Mouse (Mus musculus) embryonic facial prominence, embryonic 11.5 days (tissue): ENCODE results near the gene Dchs2. TPM values are rescaled to one million over a fixed set of nuclear protein-coding genes. Genes with fewer than 3 reads are reported as not detected.
A peak's percentile ranks its signal among the peaks of the same experiment; 100 is the strongest.

Experiments used
- ATAC-seq: fragments of 200-750 bp; cut with Nextera tagmentation; replicated peaks from 2 replicates; pipeline ENCODE4 v1.8.0; 2017; ENCODE audit warnings: low read depth; ENCODE audit not compliant: insufficient number of reproducible peaks, low FRiP score, low TSS enrichment
- DNase-seq: peaks from one replicate; pipeline ENCODE4 v3.0.0-alpha.2; 2015; ENCODE audit warnings: low spot score
- H3K27ac ChIP-seq: fragments of 300-500 bp; sonication (generic); replicated peaks from 2 replicates; pipeline ENCODE4 v1.5.1; 2014; ENCODE audit warnings: mild to moderate bottlenecking, low read depth, low read length, control low read depth
- H3K27me3 ChIP-seq: fragments of 300-500 bp; sonication (generic); 2 replicates; pipeline ENCODE4 v1.6.1; 2014; ENCODE audit warnings: mild to moderate bottlenecking, low read length, moderate library complexity, mixed read lengths; ENCODE audit not compliant: control insufficient read depth, insufficient read depth
- H3K36me3 ChIP-seq: fragments of 300-500 bp; sonication (generic); replicated peaks from 2 replicates; pipeline ENCODE4 v1.6.1; 2014; ENCODE audit warnings: low read depth, mild to moderate bottlenecking, low read length, moderate library complexity, mixed read lengths; ENCODE audit not compliant: control insufficient read depth, insufficient read depth
- H3K4me1 ChIP-seq: fragments of 300-500 bp; sonication (generic); 2 replicates; pipeline ENCODE4 v1.6.1; 2014; ENCODE audit warnings: low read length, mixed read lengths; ENCODE audit not compliant: control insufficient read depth, insufficient read depth
- H3K4me2 ChIP-seq: fragments of 300-500 bp; sonication (generic); 2 replicates; pipeline ENCODE4 v1.6.1; 2014; ENCODE audit warnings: low read depth, mild to moderate bottlenecking, control low read depth, low read length, moderate library complexity
- H3K4me3 ChIP-seq: fragments of 300-500 bp; sonication (generic); 2 replicates; pipeline ENCODE4 v1.5.1; 2014; ENCODE audit warnings: low read depth, low read length, control low read depth
- H3K9ac ChIP-seq: fragments of 300-500 bp; sonication (generic); replicated peaks from 2 replicates; pipeline ENCODE4 v1.6.1; 2014; ENCODE audit warnings: mild to moderate bottlenecking, control low read depth, low read length
- H3K9me3 ChIP-seq: fragments of 300-500 bp; sonication (generic); replicated peaks from 2 replicates; pipeline ENCODE4 v1.6.1; 2016; ENCODE audit warnings: mild to moderate bottlenecking, low read length, inconsistent platforms, mixed read lengths; ENCODE audit not compliant: control insufficient read depth
- WGBS: fragments of 180-500 bp; shearing (Covaris S2); extraction: QIAGEN DNeasy Blood & Tissue Kit; methylation state at CpG from one replicate; pipeline ENCODE4 v1.1.7; 2014; 5-methylcytosine and 5-hydroxymethylcytosine counted together
- polyA plus RNA-seq: library from polyadenylated mRNA; unstranded; fragments of >200 nt; fragmentation: Nextera tagmentation; extraction: Ambion mirVana; gene quantifications from 2 replicates; pipeline ENCODE4 v1.2.1, GENCODE M21; 2014

Gene Dchs2
- polyA plus RNA-seq, 1 experiment from 2014 or later = 0.11 TPM

DNA sequence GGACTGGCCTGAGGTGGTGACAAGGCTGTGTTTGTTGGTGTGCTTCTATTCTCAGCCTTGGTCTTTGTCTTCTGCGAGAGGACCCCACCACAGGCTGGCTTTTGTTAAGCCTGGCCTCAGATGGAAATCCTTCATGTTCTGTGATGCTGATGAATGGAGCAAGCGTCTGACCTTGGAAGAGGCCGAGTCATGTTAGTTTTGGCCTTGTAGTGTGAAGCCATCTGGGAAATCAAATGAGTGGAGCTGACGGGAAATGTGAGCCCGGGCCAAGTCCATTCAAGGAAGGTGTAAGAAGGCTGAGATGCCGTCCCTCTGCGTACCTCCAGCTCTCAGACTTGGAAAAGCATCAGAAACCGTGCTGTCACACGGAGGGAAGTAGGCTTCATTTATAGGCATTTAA, 81.9 kb downstream of the Dchs2 start:
- 67% methylated on average over 9 of the region's 9 CpGs for WGBS
- Histone ChIP-seq H3K4me1 (no peaks in the 10 kb centered on the region), H3K4me3 (no peak overlapping the region), H3K9ac (no peak overlapping the region), H3K9me3 (no peaks in the 10 kb centered on the region), H3K36me3 (no peaks in the 10 kb centered on the region), H3K27ac (no peak overlapping the region), H3K27me3 (no peaks in the 10 kb centered on the region), H3K4me2 (no peak overlapping the region)
- DNase-seq = no peak
- no peak for ATAC-seq

DNA sequence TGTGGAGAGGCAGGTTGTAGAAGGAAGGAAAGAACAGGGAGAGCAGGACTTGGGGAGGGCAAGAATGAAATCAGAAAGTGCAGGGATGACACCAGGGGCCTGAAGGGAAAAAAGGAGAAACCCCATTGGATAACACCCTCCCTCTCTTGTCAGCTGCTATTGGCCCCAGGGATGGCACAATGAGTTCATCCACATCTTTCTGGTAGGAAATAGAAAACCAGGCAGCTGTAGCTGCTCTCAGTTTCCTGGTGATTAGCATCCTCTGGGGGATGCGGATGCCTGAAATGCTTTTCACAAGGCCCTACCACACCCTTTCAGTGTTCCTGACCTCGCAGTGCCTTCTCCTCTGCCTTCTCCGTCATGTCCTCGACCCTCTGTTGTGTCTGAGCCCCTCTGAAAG, 82.5 kb downstream of the Dchs2 start:
- Histone ChIP-seq H3K9me3 (no peaks in the 10 kb centered on the region), H3K4me2 (no peak overlapping the region), H3K27ac (no peak overlapping the region), H3K36me3 (no peaks in the 10 kb centered on the region), H3K9ac (no peak overlapping the region), H3K4me3 (no peak overlapping the region), H3K4me1 (no peaks in the 10 kb centered on the region), H3K27me3 (no peaks in the 10 kb centered on the region)
- ATAC-seq (no peak), DNase-seq (peak; percentile 21)
- 55% methylated on average over 4 of the region's 4 CpGs for WGBS

DNA sequence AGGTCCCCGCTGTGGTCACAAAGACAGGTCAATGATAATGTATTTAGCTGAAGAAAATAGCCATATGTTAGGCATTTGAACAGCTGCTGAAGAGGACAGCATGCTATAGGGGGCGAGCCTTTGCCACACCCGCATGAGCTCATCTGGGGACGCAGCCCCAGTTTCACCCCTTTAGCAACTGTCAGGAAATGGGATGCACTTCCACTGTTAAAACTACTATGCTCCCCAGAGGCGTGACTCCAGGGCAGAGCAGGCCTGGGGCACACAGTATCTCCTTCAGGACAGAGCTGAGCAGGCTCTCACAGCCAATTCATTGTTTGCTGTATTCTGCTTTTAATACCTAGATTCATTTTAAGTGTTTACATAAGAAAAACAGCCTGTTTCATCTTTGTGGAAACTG, 84.2 kb downstream of the Dchs2 start:
- Histone ChIP-seq H3K4me2 (no peak overlapping the region), H3K27ac (no peak overlapping the region), H3K36me3 (no peaks in the 10 kb centered on the region), H3K9ac (no peak overlapping the region), H3K27me3 (no peaks in the 10 kb centered on the region), H3K4me1 (no peaks in the 10 kb centered on the region), H3K4me3 (no peak overlapping the region), H3K9me3 (no peaks in the 10 kb centered on the region)
- DNase-seq = no peak
- ATAC-seq = no peak
- 47% methylated on average over 5 of the region's 5 CpGs for WGBS

DNA sequence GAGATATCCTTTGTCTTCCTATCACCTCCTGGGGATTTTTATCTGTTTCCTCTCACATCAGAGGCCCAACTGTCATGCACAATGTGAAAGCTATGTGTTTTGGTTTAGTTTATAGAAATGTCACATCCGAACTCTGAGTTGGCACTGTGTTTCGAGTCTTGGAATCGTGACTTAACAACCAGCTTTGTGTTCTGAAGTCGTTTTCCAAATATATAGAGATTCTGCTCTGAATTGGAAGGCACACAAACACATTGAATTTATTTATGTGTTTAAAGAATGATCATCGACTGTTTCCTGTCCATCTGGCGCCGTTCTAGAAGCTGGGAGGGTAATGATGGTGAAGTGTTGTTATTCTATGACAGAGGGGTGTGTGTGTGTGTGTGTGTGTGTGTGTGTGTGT, 84.8 kb downstream of the Dchs2 start:
- Histone ChIP-seq H3K4me1 (no peaks in the 10 kb centered on the region), H3K27ac (no peak overlapping the region), H3K9ac (no peak overlapping the region), H3K4me3 (no peak overlapping the region), H3K36me3 (no peaks in the 10 kb centered on the region), H3K4me2 (no peak overlapping the region), H3K9me3 (no peaks in the 10 kb centered on the region), H3K27me3 (no peaks in the 10 kb centered on the region)
- no peak for DNase-seq
- WGBS = 63% methylated on average over 7 of the region's 7 CpGs
- no peak for ATAC-seq

DNA sequence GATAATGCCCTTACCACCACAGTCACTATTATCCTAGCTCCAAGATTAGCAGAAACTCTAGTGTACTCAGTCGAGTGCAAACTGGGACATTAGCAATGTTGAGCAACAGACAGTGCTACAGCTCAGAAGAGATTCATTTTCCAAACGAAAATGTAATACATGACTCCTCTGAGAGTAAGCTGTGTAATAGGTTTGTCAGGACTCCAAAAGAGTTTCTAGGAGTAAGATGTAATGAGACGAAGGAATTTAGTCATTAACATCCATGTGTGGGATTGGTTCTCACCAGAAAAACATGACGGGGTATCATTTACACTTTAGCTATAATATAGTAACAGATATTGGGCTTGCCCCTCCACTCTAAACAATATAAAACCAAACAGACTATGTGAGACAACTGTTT, 90.3 kb downstream of the Dchs2 start:
- Histone ChIP-seq H3K9ac (no peak overlapping the region), H3K4me3 (no peak overlapping the region), H3K27me3 (no peaks in the 10 kb centered on the region), H3K4me1 (no peaks in the 10 kb centered on the region), H3K4me2 (no peak overlapping the region), H3K36me3 (no peaks in the 10 kb centered on the region), H3K9me3 (no peaks in the 10 kb centered on the region), H3K27ac (no peak overlapping the region)
- DNase-seq (no peak), ATAC-seq (no peak)
- 81% methylated on average over 4 of the region's 4 CpGs for WGBS

DNA sequence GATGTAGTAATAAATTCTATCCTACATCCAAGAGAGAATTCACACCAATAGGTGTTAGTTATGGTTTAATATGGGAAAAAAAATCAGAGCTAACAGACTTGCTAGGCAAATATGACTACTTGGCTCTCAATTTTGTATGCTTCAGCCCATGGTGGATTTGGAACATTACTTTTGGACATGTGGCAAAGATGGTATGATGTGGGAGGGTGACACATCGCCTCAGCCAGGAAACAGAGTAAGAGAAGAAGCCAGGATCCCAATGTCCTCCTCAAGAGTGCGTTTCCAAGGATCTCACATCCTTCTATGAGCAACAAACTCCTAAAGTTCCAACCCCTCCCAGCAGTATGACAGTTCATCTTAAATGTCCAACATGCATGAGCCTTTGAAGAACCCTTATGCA, 92.4 kb downstream of the Dchs2 start:
- no peaks in the 10 kb centered on the region for H3K4me1 ChIP-seq
- 91% methylated on average over 2 of the region's 2 CpGs for WGBS
- H3K4me3 ChIP-seq = no peak overlapping the region
- DNase-seq (no peak), ATAC-seq (no peak)
- H3K27ac ChIP-seq = no peak overlapping the region
- no peaks in the 10 kb centered on the region for H3K36me3 ChIP-seq
- H3K9me3 ChIP-seq = no peaks in the 10 kb centered on the region
- H3K27me3 ChIP-seq = no peaks in the 10 kb centered on the region
- no peak overlapping the region for H3K9ac ChIP-seq
- no peak overlapping the region for H3K4me2 ChIP-seq

DNA sequence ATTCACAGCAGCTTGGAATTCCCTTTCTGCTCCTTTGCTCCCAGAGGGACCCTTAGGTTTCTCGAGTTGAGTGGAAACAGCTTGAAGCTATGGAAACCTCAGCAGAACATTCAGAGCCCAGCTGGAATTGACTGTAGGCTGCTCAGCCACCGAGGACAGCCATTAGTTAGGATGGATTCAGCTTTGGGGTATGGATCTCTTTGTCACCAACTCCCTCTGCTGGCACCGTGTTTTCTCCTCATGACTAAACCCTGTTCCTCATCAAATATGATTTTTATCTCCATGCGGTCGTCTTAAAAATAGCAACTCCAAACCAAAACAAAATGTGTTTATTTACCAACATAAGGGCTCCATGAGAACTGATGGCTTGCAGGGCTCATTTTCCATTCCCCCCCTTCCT, 94.4 kb downstream of the Dchs2 start:
- no peak overlapping the region for H3K27ac ChIP-seq
- H3K9me3 ChIP-seq = no peaks in the 10 kb centered on the region
- H3K4me1 ChIP-seq = no peaks in the 10 kb centered on the region
- H3K9ac ChIP-seq = no peak overlapping the region
- ATAC-seq (no peak), DNase-seq (peak; percentile 11)
- H3K27me3 ChIP-seq = no peaks in the 10 kb centered on the region
- H3K36me3 ChIP-seq = no peaks in the 10 kb centered on the region
- no peak overlapping the region for H3K4me3 ChIP-seq
- no peak overlapping the region for H3K4me2 ChIP-seq
- 66% methylated on average over 5 of the region's 5 CpGs for WGBS

DNA sequence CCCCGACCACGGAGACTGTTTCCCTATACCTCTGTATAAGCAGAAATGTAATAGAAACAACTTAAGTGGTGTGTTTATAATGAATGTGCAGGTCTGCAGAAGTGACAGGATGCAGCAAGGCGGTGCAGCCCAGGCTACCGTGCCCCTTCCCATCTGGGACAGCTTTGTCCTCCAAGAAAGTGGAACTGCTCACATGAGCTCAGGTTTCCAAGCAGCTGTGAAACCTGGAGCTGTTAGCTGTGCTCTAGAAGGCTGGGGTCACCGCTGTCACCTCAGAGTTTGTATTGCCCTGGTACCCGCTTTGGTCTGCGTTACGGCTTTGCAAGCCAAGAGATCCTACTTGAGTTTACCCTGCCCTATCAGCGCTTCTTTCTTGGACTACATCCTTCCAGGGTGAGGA, 100.6 kb downstream of the Dchs2 start:
- Histone ChIP-seq H3K9me3 (no peaks in the 10 kb centered on the region), H3K4me1 (no peaks in the 10 kb centered on the region), H3K36me3 (no peaks in the 10 kb centered on the region), H3K4me3 (no peak overlapping the region), H3K27ac (no peak overlapping the region), H3K27me3 (no peaks in the 10 kb centered on the region), H3K4me2 (no peak overlapping the region), H3K9ac (no peak overlapping the region)
- 60% methylated on average over 9 of the region's 9 CpGs for WGBS
- DNase-seq = peak; percentile 29
- no peak for ATAC-seq

DNA sequence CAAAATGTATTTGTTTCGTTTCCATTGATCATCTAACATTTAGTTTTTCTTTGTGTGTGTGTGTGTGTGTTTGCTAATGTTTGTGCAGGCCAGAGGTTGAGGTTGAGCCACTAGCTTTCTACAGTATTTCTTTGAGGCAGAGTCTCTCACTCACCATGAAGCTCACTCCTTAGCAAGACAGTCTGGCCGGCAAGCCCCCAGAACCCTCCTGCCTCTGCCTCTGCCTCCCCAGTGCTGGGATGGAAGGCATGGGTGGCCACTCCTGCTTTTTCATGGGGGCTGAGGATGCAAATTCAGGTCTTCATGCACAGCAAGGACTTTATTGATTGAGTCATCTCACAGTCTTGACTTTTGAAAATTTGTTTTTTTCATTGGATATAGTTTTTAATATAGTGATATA, 102.6 kb downstream of the Dchs2 start:
- no peaks in the 10 kb centered on the region for H3K4me1 ChIP-seq
- ATAC-seq = no peak
- DNase-seq = no peak
- H3K27me3 ChIP-seq = no peaks in the 10 kb centered on the region
- H3K4me2 ChIP-seq = no peak overlapping the region
- H3K27ac ChIP-seq = no peak overlapping the region
- H3K9me3 ChIP-seq = no peaks in the 10 kb centered on the region
- no peak overlapping the region for H3K4me3 ChIP-seq
- no peak overlapping the region for H3K9ac ChIP-seq
- 90% methylated on average over 2 of the region's 2 CpGs for WGBS
- no peaks in the 10 kb centered on the region for H3K36me3 ChIP-seq
